Mouse (Mus musculus) thymus, adult 18-20 months (tissue): Measurements from ENCODE around the gene Cntfr.
A peak's percentile ranks its signal among the peaks of the same experiment; 100 is the strongest.
"Not testable (repeated sequence)": the region's sequence is repeated elsewhere in the genome, so short reads cannot be mapped to it uniquely, and the experiment has no call there.

ENCODE experiments used
- DNase-seq, 2 experiments: peaks; one replicate each; pipeline ENCODE4 v3.0.0; 2022; ENCODE audit warnings: mixed read lengths in 2 of 2

Gene Cntfr

DNA sequence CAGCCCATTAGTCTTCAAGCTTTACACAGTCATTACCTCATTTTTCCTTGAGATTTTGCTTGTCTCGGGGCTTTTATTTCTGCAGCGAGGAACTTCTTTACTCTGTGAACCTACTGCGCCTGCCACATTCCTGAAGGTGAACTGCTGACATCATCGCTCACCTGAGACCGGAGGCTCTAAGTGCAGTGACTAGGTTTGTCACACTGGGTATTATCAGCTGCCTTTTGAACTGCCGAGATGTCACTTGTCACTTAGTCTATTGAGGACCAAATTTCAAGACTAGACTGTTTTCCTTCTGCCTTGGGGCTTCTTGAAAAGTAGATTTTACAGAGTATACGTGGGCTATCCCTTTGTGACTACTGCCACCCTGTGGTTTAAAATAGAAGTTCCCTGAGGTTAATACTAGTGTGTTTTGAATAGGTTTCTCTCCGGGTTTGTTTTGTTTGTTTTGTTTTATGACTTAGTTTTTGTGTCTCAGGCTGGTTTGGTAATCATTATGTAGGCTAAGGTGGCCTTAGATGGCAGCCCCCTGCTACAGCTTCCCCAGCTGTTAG lies 11.4 kb upstream of the Cntfr start:
- no peak for DNase-seq

DNA sequence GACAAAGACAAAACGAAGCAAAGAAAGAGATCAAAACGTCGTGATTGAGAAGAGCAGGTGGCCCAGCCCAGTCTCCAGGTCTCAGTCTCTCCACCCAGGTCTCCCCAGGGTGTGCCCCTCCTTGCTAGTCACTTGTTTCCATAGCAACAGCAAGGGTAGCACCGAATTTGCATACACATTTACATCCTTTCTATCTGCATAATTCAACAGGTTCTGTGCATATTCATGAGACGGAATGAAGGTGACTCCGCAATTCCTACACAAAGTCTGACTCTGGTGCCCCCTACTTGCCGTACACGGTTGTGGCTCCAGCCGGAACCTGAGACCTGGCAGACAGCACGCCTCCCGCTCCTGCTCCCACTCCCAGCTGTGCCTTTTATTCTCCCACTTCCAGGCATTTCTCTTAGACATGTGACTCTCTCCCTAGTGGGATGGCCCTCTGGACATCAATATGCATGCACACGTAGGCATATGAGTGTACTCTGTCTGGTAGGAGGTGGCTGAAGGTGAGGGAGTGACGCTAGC lies 10.2 kb upstream of the Cntfr start:
- DNase-seq: peak; percentile 46 to 62

GRCm38 (mm10) chr4:41705922-41706754 lies 9.2 kb upstream of the Cntfr start:
- no peak for DNase-seq

GRCm38 (mm10) chr4:41704651-41705050 lies 7.8 kb upstream of the Cntfr start:
- no peak for DNase-seq

DNA sequence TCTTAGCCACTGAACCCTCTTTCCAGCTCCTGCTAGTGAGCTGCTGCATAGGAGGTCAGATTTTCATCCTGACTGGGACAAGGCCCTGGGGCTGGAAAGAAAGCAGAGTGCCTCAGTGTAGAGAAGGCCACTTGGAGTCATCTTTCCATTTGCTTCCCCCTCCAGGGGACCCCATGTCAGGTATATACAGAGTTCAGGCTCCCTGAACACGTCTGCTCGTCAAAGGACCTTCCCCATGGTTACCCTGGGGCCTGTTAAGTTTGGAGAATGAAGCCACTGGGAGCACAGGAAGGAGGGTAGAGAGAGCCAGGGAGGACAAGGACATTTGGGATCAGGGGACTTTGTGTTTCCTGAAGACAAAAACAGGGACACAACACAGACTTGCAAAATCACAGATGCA lies 5.3 kb upstream of the Cntfr start:
- DNase-seq: not testable (repeated sequence)

DNA sequence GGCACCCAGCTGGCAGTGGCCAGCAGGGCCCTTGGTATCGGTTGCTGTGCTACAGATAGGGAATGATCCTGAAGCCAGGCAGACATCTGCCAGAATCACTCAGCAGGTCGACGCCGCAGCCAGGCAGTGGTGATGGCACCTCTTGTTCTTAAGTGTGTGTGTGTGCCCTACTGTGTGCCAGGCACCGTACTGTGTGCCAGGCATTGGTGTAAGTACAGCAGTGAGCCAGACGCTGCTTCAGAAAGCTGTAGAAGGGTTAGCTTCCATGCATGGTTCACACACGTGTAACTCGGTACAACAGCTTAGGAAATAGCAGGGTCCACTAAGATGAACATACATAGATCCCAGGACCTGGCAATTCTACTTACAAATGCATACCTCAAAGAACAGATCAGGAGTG lies 3.3 kb upstream of the Cntfr start:
- DNase-seq: not testable (repeated sequence)

DNA sequence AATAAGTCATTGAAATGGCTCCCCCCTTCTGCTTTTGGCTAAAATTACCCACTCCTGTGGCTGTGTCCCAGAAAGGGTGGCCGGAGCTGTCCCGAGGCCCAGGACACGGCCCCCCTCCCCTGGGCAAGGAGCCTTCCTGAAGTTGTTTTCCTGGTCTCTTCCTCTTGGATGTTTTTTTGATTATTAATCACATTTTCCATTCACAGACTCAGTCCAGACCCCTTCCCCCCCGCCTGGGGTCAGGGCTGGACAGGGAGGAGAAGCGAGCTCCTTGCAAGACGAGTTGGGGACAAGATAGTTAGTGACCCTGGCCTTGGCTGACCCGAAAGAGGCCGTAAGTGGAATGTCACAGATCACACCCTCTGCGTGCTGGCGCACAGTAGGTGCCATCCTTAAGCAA lies 2.9 kb upstream of the Cntfr start, which contains the start of gene Il11ra1:
Gene Il11ra1 (plus strand): TSS at position 207 of the 400 bp plus-strand sequence.
- not testable (repeated sequence) for DNase-seq

DNA sequence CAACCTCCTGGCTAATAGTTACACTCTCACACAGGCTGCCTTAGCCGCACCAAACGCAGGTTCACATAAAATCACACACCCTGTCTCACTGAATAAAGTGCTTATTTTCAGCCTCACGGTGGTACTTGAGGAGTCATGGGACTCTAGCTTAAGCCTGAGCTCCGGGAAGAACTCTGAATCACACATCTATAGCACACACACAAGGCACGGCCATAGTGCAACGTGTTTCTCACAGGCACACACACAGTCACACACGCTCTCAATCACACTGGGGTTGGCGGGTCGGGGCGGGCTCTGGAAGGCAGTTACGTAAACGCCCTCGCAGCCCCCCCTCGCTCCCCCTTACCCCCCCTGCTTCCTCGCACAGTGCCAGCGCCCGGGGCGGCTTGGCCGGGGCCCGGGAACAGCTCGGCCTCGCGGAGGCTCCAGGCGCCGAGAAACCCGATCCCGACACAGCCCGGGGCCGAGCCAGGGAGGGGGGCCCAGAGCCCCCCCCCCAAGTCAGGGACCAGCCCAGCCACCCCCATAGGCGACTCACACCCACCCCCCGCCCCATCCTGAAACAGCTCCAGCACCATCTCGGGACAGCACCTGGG lies 1.6 kb upstream of the Cntfr start:
- DNase-seq: not testable (repeated sequence)

DNA sequence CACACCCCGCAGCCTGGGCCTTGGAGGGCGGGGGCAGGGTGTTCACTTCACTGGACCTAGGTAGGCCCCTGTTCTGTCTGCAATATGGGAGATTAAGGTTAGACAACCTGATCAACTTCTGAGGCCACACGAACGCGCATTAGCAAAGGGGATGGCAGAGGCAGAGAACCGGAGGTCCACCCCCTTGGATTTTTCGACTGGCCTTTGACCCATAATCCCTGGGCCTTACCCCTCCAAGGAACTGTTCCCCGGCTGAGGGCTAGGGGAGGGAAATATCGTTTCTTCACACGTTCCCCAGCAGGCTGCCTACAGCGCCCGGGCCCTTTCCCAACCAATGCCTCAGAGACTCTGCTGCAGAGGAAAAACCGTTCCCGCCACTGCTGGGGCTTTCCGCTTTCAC lies 437 bp downstream of the Cntfr start:
- DNase-seq: not testable (repeated sequence)

DNA sequence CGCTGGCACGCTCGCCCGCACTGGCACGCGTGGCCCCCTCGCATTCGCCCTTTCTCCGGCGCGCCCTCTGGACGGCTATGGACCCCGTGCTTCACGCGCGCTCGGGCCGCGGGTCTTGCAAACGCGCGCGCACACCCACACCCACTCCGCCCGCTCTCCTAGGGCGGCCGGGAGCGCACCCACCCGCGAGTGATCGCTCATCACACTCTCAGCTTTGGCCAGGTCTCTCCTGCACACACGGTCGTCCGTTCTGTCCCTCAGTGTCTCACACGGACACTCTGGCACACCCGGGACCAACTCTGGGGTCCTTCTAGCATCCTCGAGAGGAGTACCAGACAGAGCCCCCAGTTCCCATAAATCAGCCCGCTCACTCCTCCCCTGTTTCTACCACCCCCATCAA lies 1.1 kb downstream of the Cntfr start:
- not testable (repeated sequence) for DNase-seq

GRCm38 (mm10) chr4:41693511-41693910 lies 3.4 kb downstream of the Cntfr start:
- not testable (repeated sequence) for DNase-seq

DNA sequence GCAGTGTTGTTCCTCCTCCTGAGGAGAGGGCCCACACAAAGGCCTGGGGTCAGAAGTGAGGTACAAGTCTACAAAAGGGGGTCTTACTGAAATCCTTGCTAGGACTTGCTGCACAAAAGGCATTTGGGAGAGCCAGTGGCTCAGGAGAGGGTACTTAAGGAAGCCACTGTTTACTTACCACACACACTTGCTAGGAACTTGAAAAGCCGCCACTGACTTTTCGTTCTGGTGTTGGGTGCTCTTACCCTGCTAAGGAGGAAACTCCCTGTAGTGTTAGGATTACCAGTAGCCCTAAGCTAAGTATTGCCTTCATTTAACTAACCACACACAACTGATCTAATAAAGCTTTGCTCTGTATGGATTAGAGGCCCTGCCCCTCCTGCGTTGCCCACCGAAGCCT lies 6.9 kb downstream of the Cntfr start:
- not testable (repeated sequence) for DNase-seq

DNA sequence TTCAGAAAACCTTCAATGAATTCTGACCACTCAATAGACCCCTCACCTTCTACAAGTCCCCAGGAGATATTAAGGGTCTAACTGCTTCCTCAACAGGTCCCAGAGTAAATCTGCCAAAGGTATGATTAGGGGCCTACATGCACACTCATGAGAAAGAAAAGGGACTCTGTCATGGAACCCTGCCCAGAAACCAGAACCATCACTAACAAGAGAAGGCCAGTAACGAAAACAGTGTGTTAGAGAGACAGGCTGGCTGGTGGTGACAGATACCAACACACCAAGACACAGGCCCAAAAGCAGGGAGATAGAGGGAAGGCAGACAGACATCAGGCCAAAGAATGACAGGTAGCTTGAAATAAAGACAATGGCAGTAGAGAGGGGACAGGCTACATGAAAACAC lies 8.3 kb downstream of the Cntfr start:
- not testable (repeated sequence) for DNase-seq

DNA sequence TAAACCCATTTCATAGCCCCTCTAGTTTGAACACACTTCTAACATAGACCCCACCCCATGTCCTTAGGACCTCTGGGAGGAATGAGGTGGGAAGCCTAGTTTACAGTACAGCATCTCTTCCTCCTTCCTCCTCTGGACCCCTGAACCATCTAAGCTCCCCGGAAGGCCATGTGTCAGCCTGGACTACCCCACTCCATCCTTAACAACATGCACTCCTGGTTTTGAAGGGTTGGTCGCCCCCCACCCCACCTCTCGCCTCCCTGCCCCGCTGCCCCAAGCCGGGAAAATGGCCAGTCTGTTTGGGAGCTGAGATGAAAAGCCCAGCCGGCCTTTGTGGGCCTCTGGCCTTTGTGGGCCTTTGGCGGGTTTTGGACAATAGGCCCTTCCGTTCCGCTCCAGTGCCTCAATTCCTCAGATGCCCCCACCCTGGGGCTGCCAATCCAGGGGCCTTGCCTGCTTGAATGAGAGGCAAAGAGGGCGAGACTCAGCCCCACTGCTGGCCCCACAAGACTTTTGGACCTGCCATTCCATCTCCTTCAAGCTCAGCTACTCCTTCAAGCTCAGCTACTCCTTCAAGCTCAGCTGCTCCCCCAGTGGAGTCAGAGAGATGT lies 10.9 kb downstream of the Cntfr start:
- not testable (repeated sequence) for DNase-seq

DNA sequence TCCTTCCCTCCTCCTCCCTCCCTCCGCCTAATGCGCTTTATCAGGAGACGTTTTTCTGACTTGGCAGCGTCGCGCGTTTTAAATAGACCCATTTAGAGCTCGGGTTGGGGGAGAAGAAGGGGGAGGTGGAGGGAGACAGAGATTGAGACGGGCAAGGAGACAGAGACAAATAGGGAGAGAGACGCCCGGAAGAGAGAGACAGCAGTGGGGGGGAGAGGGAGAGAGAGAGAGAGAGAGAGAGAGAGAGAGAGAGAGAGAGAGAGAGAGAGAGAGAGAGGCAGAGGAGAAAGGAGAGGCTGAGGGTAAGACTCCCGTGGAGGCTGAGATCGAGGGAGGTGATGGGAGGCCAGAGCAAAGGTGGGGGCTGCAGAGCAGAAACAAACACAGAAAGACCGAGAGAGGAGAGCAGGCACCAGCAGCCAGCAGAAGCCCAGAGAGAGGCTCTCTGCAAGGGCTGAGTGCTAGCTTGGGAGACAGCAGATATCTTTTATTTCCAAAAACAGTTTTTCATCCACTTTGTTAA lies 11.9 kb downstream of the Cntfr start:
- DNase-seq: not testable (repeated sequence)

GRCm38 (mm10) chr4:41684131-41684930 lies 12.6 kb downstream of the Cntfr start:
- DNase-seq: not testable (repeated sequence)

DNA sequence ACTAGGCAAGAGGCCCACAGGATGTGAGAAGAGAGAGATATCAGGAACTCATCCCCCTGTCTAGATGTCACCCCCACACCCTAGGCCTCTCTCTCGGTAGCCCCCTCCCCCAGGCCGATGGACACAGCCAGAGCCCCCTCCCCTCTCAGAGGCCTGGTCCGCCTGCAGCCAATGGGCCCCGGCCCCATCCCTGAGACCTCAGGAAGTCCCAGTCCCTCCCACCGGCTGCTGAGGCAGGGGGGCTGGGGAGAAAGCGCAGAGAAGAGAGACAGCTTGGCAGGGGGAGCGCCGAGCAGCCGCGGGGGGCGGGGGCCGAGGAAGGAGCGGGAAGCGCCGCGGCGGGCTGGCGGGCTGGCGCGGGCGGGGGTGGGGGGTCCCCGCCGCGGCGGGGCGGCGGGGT lies 13.6 kb downstream of the Cntfr start:
- DNase-seq: not testable (repeated sequence)

GRCm38 (mm10) chr4:41682789-41683188 lies 14.1 kb downstream of the Cntfr start:
- no peak for DNase-seq

DNA sequence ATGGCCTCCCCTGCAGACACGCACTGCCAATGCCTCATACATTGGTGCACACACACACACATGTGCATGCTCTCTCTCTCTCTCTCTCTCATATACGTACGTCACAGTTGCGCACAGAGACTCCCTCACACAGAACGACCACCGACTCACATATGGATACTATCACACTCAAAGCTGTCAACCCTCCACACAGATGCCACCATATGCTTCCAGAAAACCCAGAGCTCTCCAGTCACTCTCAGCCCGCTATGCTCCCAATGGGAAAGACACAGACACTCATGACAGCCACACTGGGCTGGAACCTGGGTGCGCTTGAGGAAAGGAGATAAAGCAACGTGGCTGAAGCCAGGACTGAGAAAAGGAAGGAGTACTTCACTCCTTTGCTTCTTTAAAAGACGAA lies 14.9 kb downstream of the Cntfr start:
- no peak for DNase-seq

DNA sequence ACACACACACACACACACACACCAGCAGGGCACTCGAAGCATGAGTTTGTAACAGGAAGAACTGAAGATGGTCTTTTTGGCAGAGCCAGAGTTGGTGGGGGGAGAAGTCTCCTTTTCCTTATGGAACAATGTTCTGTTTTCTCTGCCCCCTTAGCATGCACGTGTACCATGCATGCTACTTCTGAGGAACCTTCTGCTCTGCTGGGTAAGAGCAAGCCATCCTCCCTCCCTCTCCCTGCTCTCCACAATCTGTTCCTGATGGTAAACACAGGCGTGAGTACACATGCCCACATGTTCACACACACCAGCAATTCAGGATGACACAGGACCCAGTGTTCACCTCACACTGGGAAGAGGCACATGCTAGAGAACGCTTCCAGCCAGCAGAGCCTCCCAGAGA lies 15.7 kb downstream of the Cntfr start:
- DNase-seq: no peak

DNA sequence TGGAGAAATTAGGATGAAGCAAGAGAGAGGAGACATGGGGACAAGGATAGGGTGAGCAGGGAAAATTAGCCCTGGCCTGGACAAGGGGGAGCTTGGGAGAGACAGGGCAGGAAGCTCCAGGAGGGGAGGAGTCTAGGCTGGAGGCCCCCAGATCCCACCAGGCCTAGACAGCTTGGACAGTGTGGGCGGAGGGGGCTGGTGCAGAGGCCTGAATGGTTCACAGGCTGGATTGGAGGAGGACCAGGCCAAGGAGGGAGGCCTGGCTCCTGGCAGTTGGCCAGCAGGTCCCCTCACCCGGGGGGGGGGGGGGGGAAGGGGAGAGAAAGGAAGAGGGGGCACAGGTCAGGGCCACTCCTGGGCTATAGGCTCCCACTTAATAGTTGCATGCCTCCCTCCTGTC lies 17.6 kb downstream of the Cntfr start:
- DNase-seq: no peak

GRCm38 (mm10) chr4:41678863-41679262 lies 18.0 kb downstream of the Cntfr start:
- DNase-seq: no peak
